Mouse (Mus musculus) liver, embryonic 11.5 days (tissue): ENCODE data around the gene Slc35g1. TPM values are rescaled to one million over a fixed set of nuclear protein-coding genes. Genes with fewer than 3 reads are reported as not detected.

ENCODE experiments used
- ATAC-seq: fragments of 200-750 bp; cut with Nextera tagmentation; replicated peaks from 2 replicates; pipeline ENCODE4 v1.8.0; 2017; ENCODE audit warnings: moderate number of reproducible peaks, mild to moderate bottlenecking, moderate TSS enrichment, moderate library complexity; ENCODE audit not compliant: low FRiP score
- DNase-seq: peaks from one replicate; pipeline ENCODE4 v3.0.0-alpha.2; 2017; ENCODE audit warnings: low spot score
- H3K27ac ChIP-seq: fragments of 300-500 bp; sonication (generic); 2 replicates; pipeline ENCODE4 v1.5.1; 2014; ENCODE audit warnings: mild to moderate bottlenecking, low read depth, low read length, control low read depth
- H3K27me3 ChIP-seq: fragments of 300-500 bp; sonication (generic); replicated peaks from 2 replicates; pipeline ENCODE4 v1.6.1; 2014; ENCODE audit warnings: low read length, mixed read lengths; ENCODE audit not compliant: control insufficient read depth, insufficient read depth
- H3K36me3 ChIP-seq: fragments of 300-500 bp; sonication (generic); 2 replicates; pipeline ENCODE4 v1.6.1; 2014; ENCODE audit warnings: mild to moderate bottlenecking, low read length, moderate library complexity, mixed read lengths; ENCODE audit not compliant: control insufficient read depth, insufficient read depth
- H3K4me1 ChIP-seq: fragments of 300-500 bp; sonication (generic); replicated peaks from 2 replicates; pipeline ENCODE4 v1.6.1; 2014; ENCODE audit warnings: low read length, mixed read lengths; ENCODE audit not compliant: control insufficient read depth, insufficient read depth
- H3K4me2 ChIP-seq: fragments of 300-500 bp; sonication (generic); 2 replicates; pipeline ENCODE4 v1.6.1; 2014; ENCODE audit warnings: mild to moderate bottlenecking, control low read depth, moderate library complexity
- H3K4me3 ChIP-seq: fragments of 300-500 bp; sonication (generic); 2 replicates; pipeline ENCODE4 v1.5.1; 2014; ENCODE audit warnings: low read depth, low read length, control low read depth
- H3K9ac ChIP-seq: fragments of 300-500 bp; sonication (generic); 2 replicates; pipeline ENCODE4 v1.6.1; 2014; ENCODE audit warnings: low read depth, low read length, control low read depth
- H3K9me3 ChIP-seq: fragments of 300-500 bp; sonication (generic); 2 replicates; pipeline ENCODE4 v1.6.1; 2016; ENCODE audit warnings: low read length, inconsistent platforms, mixed read lengths; ENCODE audit not compliant: control insufficient read depth
- WGBS: fragments of 180-500 bp; shearing (Covaris S2); extraction: QIAGEN DNeasy Blood & Tissue Kit; methylation state at CpG from one replicate; pipeline ENCODE4 v1.1.7; 2014; 5-methylcytosine and 5-hydroxymethylcytosine counted together
- polyA plus RNA-seq: library from polyadenylated mRNA; unstranded; fragments of >200 nt; fragmentation: Nextera tagmentation; extraction: Ambion mirVana; gene quantifications from 2 replicates; pipeline ENCODE4 v1.2.1, GENCODE M21; 2014

Slc35g1 gene
- polyA plus RNA-seq, 1 experiment from 2014 or later, result 9.4 TPM

GRCm38 (mm10) chr19:38356211-38356828 lies 39.5 kb upstream of the Slc35g1 start:
- ATAC-seq (no peak), DNase-seq (no peak)
- Histone ChIP-seq H3K4me2 (no peak overlapping the region), H3K9me3 (no peaks in the 10 kb centered on the region), H3K27ac (no peak overlapping the region), H3K4me3 (no peak overlapping the region), H3K9ac (no peak overlapping the region), H3K4me1 (no peaks in the 10 kb centered on the region), H3K36me3 (no peaks in the 10 kb centered on the region), H3K27me3 (no peaks in the 10 kb centered on the region)
- WGBS, result 75% methylated on average over 8 of the region's 8 CpGs

DNA sequence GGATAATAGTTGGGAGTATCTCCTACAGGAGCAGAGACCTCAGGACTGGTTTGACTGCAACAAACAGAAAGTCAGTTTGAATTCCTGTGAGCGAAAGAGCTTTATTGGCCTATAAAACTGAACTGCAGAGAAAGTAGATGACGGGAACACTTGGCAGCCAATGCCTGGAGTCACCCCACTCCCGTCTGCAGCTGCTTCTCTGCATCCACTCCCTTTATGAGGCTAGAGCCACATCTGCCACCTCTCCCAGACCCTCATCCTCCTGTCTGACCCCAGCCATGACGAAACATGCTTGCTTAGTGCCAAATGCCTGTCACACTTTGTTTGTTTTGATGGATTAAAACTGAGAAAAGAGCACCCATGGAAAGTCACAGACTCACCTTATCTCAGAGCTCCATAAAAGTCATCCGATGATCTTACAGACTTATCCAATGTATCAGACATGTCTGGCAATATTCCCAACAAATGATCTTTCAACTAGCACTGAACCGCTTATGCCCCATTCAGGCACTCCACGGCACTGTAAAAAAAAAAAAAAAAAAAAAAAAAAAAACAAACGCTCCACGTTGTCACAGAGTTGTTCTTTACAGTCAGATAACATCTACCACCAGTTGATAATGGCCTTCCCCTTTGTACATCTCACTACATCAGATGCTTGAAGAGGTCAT lies 37.7 kb upstream of the Slc35g1 start:
- no peak for DNase-seq
- WGBS, result 63% methylated on average over 9 of the region's 9 CpGs
- H3K36me3 ChIP-seq, result no peaks in the 10 kb centered on the region
- no peaks in the 10 kb centered on the region for H3K9me3 ChIP-seq
- H3K4me2 ChIP-seq, result no peak overlapping the region
- H3K4me3 ChIP-seq, result no peak overlapping the region
- no peaks in the 10 kb centered on the region for H3K27me3 ChIP-seq
- H3K4me1 ChIP-seq, result no peaks in the 10 kb centered on the region
- no peak overlapping the region for H3K27ac ChIP-seq
- no peak overlapping the region for H3K9ac ChIP-seq
- no peak for ATAC-seq

DNA sequence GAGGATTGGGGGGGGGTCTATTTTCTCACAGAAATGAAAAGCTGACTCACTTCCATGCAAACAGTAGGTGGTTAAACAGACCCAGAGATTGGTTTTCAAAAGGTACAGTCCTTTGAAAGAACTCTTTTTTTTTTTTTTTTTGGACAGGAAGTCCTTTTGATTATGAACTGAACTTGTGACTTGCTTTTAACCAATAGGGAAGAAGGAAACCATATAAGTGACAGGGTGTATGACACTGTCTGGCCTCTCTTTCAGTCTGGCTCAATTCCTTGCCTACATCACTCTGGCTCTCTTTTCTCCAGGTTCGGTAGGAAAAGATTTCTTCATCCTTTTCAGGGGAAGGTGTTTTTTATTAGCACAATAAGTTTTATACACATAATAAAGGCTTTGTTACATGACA lies 36.5 kb upstream of the Slc35g1 start:
- Histone ChIP-seq H3K36me3 (no peaks in the 10 kb centered on the region), H3K9ac (no peak overlapping the region), H3K9me3 (no peaks in the 10 kb centered on the region), H3K4me3 (no peak overlapping the region), H3K27me3 (no peaks in the 10 kb centered on the region), H3K4me2 (no peak overlapping the region), H3K4me1 (no peaks in the 10 kb centered on the region), H3K27ac (no peak overlapping the region)
- DNase-seq, result no peak
- 84% methylated on average over 1 of the region's 1 CpGs for WGBS
- no peak for ATAC-seq

DNA sequence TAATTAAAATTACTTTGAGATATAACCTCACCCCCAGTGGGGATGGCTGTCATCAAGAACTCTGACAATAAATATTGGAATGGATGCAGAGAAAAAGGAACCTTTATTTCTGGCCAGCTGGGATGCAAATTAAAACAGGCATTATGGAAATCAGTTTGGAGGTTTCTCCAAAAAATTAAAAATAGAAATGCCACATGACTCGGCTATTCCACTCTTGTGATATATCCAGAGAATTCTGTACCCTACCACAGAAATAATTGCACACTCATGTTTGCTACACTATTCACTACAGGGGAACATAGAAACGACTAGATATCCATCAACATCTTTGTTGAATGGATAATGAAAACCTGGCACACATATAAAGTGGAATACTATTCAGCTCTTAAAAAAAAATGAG lies 33.9 kb upstream of the Slc35g1 start:
- DNase-seq (no peak), ATAC-seq (no peak)
- Histone ChIP-seq H3K4me3 (no peak overlapping the region), H3K9me3 (no peaks in the 10 kb centered on the region), H3K27ac (no peak overlapping the region), H3K9ac (no peak overlapping the region), H3K27me3 (no peaks in the 10 kb centered on the region), H3K36me3 (no peaks in the 10 kb centered on the region), H3K4me1 (no peaks in the 10 kb centered on the region), H3K4me2 (no peak overlapping the region)
- WGBS, result 79% methylated on average over 2 of the region's 2 CpGs

- Histone ChIP-seq H3K27ac (no peak overlapping the region), H3K9me3 (no peaks in the 10 kb centered on the region), H3K27me3 (no peaks in the 10 kb centered on the region), H3K9ac (no peak overlapping the region), H3K4me1 (no peaks in the 10 kb centered on the region), H3K4me3 (no peak overlapping the region), H3K4me2 (no peak overlapping the region), H3K36me3 (no peaks in the 10 kb centered on the region)
- DNase-seq, result no peak
- WGBS, result 60% methylated on average over 1 of the region's 1 CpGs
- ATAC-seq, result no peak
These were observed 32.4 kb upstream of the Slc35g1 start for GRCm38 (mm10) chr19:38363358-38363757.

DNA sequence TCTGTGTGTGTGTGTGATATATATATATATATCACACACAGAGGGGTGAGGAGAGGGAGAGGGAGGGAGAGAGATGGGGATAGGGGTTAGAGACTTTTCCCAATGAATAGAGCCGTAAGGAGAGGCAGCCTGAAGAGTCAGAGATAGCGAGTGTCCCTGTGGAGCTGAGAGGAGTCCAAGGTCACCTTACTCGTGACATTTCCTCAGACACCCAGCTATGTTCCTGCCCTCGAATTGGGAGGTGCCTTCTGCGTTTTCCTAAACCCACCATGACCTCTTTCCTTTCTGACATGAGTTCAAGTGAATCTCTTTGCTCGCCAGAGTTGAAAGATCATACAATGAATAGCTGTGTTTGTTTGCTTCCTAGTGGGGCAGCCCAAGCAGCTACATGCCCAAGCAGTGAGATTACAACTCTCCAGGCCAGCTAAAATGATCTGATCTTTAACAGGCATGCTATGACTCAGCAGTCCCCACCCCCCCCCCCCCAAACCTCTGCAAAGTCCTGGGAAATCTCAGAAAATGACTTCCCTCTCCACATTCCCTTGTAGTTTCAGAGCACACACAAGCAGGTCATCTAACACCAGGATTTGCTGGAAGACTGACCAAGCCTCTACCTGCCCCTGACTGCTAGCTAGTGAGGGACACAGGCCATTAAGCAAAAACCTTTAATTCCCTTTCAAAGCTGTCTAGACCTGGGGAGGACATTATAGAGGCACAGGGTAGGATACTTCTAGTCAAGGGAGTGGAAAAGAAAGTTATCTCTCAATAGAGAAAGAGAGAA lies 31.7 kb upstream of the Slc35g1 start:
- Histone ChIP-seq H3K4me2 (no peak overlapping the region), H3K9ac (no peak overlapping the region), H3K36me3 (no peaks in the 10 kb centered on the region), H3K27me3 (no peaks in the 10 kb centered on the region), H3K27ac (no peak overlapping the region), H3K4me3 (no peak overlapping the region), H3K9me3 (no peaks in the 10 kb centered on the region), H3K4me1 (no peaks in the 10 kb centered on the region)
- DNase-seq, result no peak
- no peak for ATAC-seq
- 40% methylated on average over 6 of the region's 6 CpGs for WGBS

DNA sequence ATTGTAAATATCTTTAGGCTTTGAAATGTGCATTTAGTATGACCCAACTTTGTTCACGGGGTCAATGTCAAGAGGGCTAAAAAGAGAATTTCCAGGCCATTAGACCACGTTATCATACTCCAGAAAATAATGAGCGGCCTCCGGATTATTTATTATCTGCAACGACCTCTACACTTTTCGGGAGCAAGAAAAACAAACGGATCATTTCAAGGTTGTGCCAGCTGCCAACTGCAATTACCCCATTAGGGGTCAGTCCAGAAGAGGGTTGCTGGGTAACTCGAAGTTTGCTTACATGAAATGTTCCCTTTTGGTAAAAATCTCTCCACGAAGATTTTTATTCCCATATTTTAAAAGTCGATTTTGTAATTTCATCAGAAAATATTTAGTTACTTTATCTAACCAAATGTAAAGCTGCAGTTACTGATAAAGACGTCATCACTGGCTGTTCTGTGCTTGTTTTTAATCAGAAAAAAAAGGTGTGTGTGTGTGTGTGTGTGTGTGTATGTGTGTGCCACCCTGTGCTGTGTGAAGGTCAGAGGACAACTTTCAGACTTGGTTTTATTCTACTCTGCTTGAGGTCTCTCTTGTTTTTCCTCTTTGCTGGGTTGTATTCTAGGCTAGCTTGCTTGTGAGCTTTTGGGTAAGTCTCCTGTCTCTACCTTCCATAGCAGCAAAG lies 30.7 kb upstream of the Slc35g1 start:
- Histone ChIP-seq H3K27me3 (no peaks in the 10 kb centered on the region), H3K36me3 (no peaks in the 10 kb centered on the region), H3K9ac (no peak overlapping the region), H3K4me1 (no peaks in the 10 kb centered on the region), H3K4me3 (no peak overlapping the region), H3K27ac (no peak overlapping the region), H3K9me3 (no peaks in the 10 kb centered on the region), H3K4me2 (no peak overlapping the region)
- no peak for DNase-seq
- WGBS, result 48% methylated on average over 11 of the region's 11 CpGs
- no peak for ATAC-seq

GRCm38 (mm10) chr19:38372460-38373102 lies 23.2 kb upstream of the Slc35g1 start:
- Histone ChIP-seq H3K4me2 (no peak overlapping the region), H3K9ac (no peak overlapping the region), H3K9me3 (no peaks in the 10 kb centered on the region), H3K36me3 (no peaks in the 10 kb centered on the region), H3K4me3 (no peak overlapping the region), H3K27me3 (no peaks in the 10 kb centered on the region), H3K4me1 (no peaks in the 10 kb centered on the region), H3K27ac (no peak overlapping the region)
- DNase-seq, result no peak
- WGBS, result 24% methylated on average over 11 of the region's 11 CpGs
- no peak for ATAC-seq
